Mouse (Mus musculus): ENCODE data around the gene Gm21244.
"Not testable (repeated sequence)": the region's sequence is repeated elsewhere in the genome, so short reads cannot be mapped to it uniquely, and the experiment has no call there.

Gm21244 gene

DNA sequence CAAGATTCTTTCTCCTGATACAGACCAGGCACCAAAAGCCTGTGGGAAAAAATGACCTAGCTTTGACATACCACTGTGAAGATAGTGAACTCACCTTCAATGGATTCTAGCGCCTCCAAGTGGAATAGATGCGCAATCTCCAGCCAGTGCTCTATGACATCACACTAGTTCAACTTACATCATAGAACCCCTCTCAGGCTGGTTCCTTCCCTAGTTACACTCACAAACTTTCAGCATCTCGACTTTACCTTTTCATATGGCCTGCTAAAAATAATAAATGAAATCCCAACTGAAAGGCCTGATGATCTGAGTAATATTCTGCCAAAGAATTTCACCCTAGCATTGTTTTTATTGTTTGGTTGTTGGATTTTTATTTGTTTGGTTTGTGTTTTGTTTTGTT, at the start of gene Gm21244:
Gene Gm21244 (minus strand): TSS at position 101 of the 400 bp plus-strand sequence.
- in situ Hi-C loops (cut with MboI), result not testable (repeated sequence)

Data from mature B cell (primary cell).